Mouse (Mus musculus): ENCODE measurements around the gene Ric1. TPM values are rescaled to one million over a fixed set of nuclear protein-coding genes. Genes with fewer than 3 reads are reported as not detected.
A peak's percentile ranks its signal among the peaks of the same experiment; 100 is the strongest.

Gene Ric1
- polyA plus RNA-seq, 1 experiment from 2014 or later = 18.6 TPM

DNA sequence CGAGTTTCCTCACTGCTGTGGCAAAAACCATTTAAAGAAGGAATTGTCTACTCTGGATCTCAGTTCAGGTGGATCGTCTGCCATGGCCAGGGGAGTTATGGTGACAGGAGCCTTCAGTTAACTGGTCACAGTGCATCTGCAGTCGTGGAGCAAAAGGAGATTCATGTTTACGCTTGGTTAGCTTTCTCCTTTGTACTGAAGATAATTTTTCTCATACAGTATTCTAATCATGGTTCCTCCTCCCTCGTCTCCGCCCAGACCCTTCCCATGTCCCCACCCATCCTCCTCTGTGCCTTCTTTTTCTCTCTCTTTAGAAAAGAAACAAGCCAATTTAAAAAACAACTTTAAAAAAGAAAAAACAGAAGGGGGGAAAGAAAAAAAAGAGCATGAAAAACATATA lies 40.5 kb upstream of the Ric1 start:
- H3K36me3 ChIP-seq (ENCODE audit: insufficient read depth, low read length) = no peaks in the 10 kb centered on the region
- H3K27me3 ChIP-seq (replicated peaks; ENCODE audit: insufficient read depth, low read length) = no peaks in the 10 kb centered on the region
- H3K4me3 ChIP-seq (ENCODE audit: low read depth, low read length) = no peak overlapping the region
- no peak overlapping the region for H3K27ac ChIP-seq (ENCODE audit: low read length)
- no peak for ATAC-seq
- H3K4me2 ChIP-seq (replicated peaks; ENCODE audit: low read depth, low read length) = no peak overlapping the region
- TF ChIP-seq EP300 (IDR thresholded peaks at IDR 0.05) (no peak), CTCF (IDR thresholded peaks at IDR 0.05) (no peak)
- no peaks in the 10 kb centered on the region for H3K9me3 ChIP-seq (ENCODE audit: low read length)
- 72% methylated on average over 6 of the region's 6 CpGs for WGBS
- DNase-seq (ENCODE audit: low spot score) = no peak
- no peaks in the 10 kb centered on the region for H3K4me1 ChIP-seq (ENCODE audit: insufficient read depth, low read depth, low read length)
- no peak overlapping the region for H3K9ac ChIP-seq (replicated peaks; ENCODE audit: low read depth)

DNA sequence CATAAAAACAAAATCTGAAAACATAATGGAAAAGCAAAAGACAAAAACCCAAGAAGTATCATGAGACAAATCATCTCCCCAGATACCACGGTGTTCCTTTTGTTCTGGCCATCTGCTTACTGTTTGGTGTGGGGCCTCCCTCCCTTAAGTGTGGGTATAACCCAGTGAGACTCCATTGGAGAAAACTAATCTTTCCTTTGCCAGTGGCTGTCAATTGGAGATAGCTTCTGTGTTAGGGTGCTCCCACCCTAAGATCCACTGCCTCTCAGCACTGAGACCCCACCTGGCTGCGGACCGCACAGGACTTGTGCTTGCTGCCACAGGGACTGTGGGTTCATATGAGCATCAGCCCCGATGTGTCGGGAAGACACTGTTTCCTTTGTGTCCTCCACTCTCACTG lies 39.9 kb upstream of the Ric1 start:
- no peak for ATAC-seq
- H3K4me2 ChIP-seq (replicated peaks; ENCODE audit: low read depth, low read length) = no peak overlapping the region
- H3K4me3 ChIP-seq (ENCODE audit: low read depth, low read length) = no peak overlapping the region
- 81% methylated on average over 5 of the region's 5 CpGs for WGBS
- no peaks in the 10 kb centered on the region for H3K36me3 ChIP-seq (ENCODE audit: insufficient read depth, low read length)
- no peak overlapping the region for H3K9ac ChIP-seq (replicated peaks; ENCODE audit: low read depth)
- TF ChIP-seq EP300 (IDR thresholded peaks at IDR 0.05) (no peak), CTCF (IDR thresholded peaks at IDR 0.05) (no peak)
- no peaks in the 10 kb centered on the region for H3K9me3 ChIP-seq (ENCODE audit: low read length)
- H3K27ac ChIP-seq (ENCODE audit: low read length) = no peak overlapping the region
- DNase-seq (ENCODE audit: low spot score) = no peak
- no peaks in the 10 kb centered on the region for H3K4me1 ChIP-seq (ENCODE audit: insufficient read depth, low read depth, low read length)
- H3K27me3 ChIP-seq (replicated peaks; ENCODE audit: insufficient read depth, low read length) = no peaks in the 10 kb centered on the region

DNA sequence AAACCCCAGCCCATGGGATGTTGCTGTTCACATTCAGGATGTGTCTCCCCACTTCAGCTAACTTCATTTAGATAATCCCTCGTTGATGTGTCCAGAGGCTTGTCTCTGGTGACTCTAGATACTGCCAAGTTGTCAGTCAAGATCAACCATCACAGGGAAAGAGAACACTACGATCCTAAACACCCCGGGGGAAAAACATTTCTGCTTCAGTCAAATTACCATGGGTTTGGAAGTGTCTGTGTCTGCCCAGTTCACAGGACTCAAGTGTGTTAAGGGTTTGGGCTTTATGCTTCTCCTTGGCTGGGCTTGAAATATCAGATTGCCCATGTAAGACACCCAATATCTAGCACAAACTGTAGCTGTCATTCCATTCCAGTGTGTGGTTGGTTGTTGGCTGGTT lies 39.4 kb upstream of the Ric1 start:
- Histone ChIP-seq H3K4me3 (ENCODE audit: low read depth, low read length) (no peak overlapping the region), H3K36me3 (ENCODE audit: insufficient read depth, low read length) (no peaks in the 10 kb centered on the region), H3K27me3 (replicated peaks; ENCODE audit: insufficient read depth, low read length) (no peaks in the 10 kb centered on the region), H3K27ac (ENCODE audit: low read length) (no peak overlapping the region), H3K9ac (replicated peaks; ENCODE audit: low read depth) (no peak overlapping the region), H3K4me1 (ENCODE audit: insufficient read depth, low read depth, low read length) (no peaks in the 10 kb centered on the region), H3K9me3 (ENCODE audit: low read length) (no peaks in the 10 kb centered on the region), H3K4me2 (replicated peaks; ENCODE audit: low read depth, low read length) (no peak overlapping the region)
- 57% methylated on average over 3 of the region's 3 CpGs for WGBS
- TF ChIP-seq CTCF (IDR thresholded peaks at IDR 0.05) (no peak), EP300 (IDR thresholded peaks at IDR 0.05) (no peak)
- DNase-seq (ENCODE audit: low spot score) = no peak
- ATAC-seq = no peak

DNA sequence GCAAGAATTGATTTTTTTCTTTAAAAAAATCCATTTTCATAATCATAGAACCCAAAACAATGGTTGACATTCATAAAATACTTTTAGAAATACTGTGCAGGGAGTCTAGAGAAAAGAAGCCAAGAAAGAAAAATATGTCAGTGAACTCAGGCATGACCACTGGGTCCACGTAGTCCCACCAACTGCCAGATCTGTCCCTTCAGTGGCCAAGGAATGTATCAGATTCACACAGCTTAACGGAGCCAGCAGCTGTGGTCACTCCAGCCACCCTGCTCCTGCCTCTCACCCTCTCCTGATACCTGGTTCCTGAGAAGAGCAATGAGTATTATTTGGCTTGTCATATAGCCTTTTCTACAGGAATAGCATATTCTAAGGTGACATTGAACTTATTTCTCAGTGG lies 38.7 kb upstream of the Ric1 start:
- TF ChIP-seq CTCF (IDR thresholded peaks at IDR 0.05) (no peak), EP300 (IDR thresholded peaks at IDR 0.05) (no peak)
- no peak for ATAC-seq
- DNase-seq (ENCODE audit: low spot score) = no peak
- H3K4me2 ChIP-seq (replicated peaks; ENCODE audit: low read depth, low read length) = no peak overlapping the region
- no peak overlapping the region for H3K9ac ChIP-seq (replicated peaks; ENCODE audit: low read depth)
- H3K27ac ChIP-seq (ENCODE audit: low read length) = no peak overlapping the region
- H3K27me3 ChIP-seq (replicated peaks; ENCODE audit: insufficient read depth, low read length) = no peaks in the 10 kb centered on the region
- H3K4me3 ChIP-seq (ENCODE audit: low read depth, low read length) = no peak overlapping the region
- no peaks in the 10 kb centered on the region for H3K9me3 ChIP-seq (ENCODE audit: low read length)
- H3K36me3 ChIP-seq (ENCODE audit: insufficient read depth, low read length) = no peaks in the 10 kb centered on the region
- H3K4me1 ChIP-seq (ENCODE audit: insufficient read depth, low read depth, low read length) = no peaks in the 10 kb centered on the region
- WGBS = 71% methylated on average over 2 of the region's 2 CpGs

DNA sequence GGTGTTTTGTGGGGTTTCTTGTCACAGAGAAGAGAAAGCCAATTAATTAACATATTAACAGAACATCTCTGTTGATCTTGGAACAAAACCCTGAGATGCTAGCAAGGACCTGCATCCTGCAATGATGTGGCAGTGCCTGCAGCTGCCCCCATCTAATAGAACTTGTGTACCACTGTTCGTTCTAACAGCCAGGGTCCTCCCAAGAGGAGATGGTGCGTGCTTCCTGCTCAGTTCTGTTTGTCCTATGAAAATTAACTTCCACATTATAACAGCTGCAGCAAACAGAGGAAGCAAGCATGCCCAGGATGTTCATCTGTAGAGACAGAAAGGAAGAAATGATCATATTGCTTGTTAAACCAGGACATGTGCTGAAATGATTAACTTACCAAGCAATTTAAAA lies 37.5 kb upstream of the Ric1 start:
- no peaks in the 10 kb centered on the region for H3K9me3 ChIP-seq (ENCODE audit: low read length)
- WGBS = 49% methylated on average over 2 of the region's 2 CpGs
- no peak for ATAC-seq

DNA sequence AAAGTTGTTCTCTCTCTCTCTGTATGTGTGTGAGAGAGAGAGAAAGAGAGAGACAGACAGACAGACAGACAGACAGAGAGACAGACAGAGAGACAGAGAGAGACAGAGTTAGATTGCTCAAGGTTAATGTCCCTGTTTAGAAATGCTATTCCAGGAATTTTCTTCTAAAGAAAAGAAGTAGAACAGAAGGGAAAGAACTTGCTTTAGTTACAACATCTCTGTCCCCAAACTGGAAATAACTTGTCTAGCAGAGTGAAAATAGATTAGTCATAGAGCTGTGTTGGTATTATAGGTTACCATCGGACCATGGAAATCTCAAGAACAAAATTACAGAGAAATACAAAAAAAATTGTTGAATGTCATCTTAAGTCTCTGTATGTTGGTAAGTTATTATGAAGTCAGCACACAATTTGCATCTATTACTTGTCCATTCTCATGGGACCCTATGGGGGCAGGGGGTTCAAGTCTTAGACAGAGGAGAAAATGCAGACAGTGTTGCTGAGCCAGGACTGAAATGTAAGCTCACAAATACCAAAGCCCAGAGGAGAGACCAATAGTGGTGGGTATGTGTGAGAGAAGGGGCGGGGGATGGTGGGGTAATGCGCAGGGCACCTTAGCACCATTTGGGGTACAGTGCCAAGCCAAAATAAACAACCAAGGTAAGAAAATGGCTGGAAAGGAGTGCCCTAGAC lies 36.7 kb upstream of the Ric1 start:
- peak; percentile 33; the same call in 1 of the 2 replicates for ATAC-seq
- Histone ChIP-seq H3K27ac (ENCODE audit: low read length) (no peak overlapping the region), H3K4me3 (ENCODE audit: low read depth, low read length) (no peak overlapping the region), H3K27me3 (replicated peaks; ENCODE audit: insufficient read depth, low read length) (no peaks in the 10 kb centered on the region), H3K9ac (replicated peaks; ENCODE audit: low read depth) (no peak overlapping the region), H3K4me2 (replicated peaks; ENCODE audit: low read depth, low read length) (no peak overlapping the region), H3K9me3 (ENCODE audit: low read length) (no peaks in the 10 kb centered on the region), H3K4me1 (ENCODE audit: insufficient read depth, low read depth, low read length) (no peaks in the 10 kb centered on the region), H3K36me3 (ENCODE audit: insufficient read depth, low read length) (no peaks in the 10 kb centered on the region)
- TF ChIP-seq EP300 (IDR thresholded peaks at IDR 0.05) = peak; percentile 75
- no peak for TF ChIP-seq CTCF (IDR thresholded peaks at IDR 0.05)
- WGBS = 74% methylated on average over 3 of the region's 3 CpGs
- peak; percentile 72 for DNase-seq (ENCODE audit: low spot score)

More for the DNA sequence above, 37.5 kb upstream of the Ric1 start:
- H3K9ac ChIP-seq (replicated peaks; ENCODE audit: low read depth) = no peak overlapping the region
- H3K4me1 ChIP-seq (ENCODE audit: insufficient read depth, low read depth, low read length) = no peaks in the 10 kb centered on the region
- TF ChIP-seq EP300 (IDR thresholded peaks at IDR 0.05) (no peak), CTCF (IDR thresholded peaks at IDR 0.05) (no peak)
- DNase-seq (ENCODE audit: low spot score) = no peak
- H3K27ac ChIP-seq (ENCODE audit: low read length) = no peak overlapping the region
- no peak overlapping the region for H3K4me2 ChIP-seq (replicated peaks; ENCODE audit: low read depth, low read length)
- H3K36me3 ChIP-seq (ENCODE audit: insufficient read depth, low read length) = no peaks in the 10 kb centered on the region
- no peaks in the 10 kb centered on the region for H3K27me3 ChIP-seq (replicated peaks; ENCODE audit: insufficient read depth, low read length)
- no peak overlapping the region for H3K4me3 ChIP-seq (ENCODE audit: low read depth, low read length)
